Mouse (Mus musculus): Measurements from ENCODE around the gene Rtl10. TPM values are rescaled to one million over a fixed set of nuclear protein-coding genes. Genes with fewer than 3 reads are reported as not detected.
A peak's percentile ranks its signal among the peaks of the same experiment; 100 is the strongest.

Gene Rtl10
- total RNA-seq (2014; fragmentation: Nextera tagmentation): 18.9 and 23.1 TPM in 2 replicates
- total RNA-seq (2017): 7.4 and 9.1 TPM in 2 replicates

- ATAC-seq (replicated peaks; ENCODE audit: low FRiP score, low TSS enrichment, poor library complexity, severe bottlenecking): peak; percentile 83
These were observed at the start of gene Rtl10, which contains the start of gene Gnb1l for GRCm38 (mm10) chr16:18498558-18498990. Rtl10 (plus strand) TSS chr16:18498901. Gnb1l (plus strand) TSS chr16:18498713.

- ATAC-seq (replicated peaks; ENCODE audit: low FRiP score, low TSS enrichment, poor library complexity, severe bottlenecking): no peak
These were observed 49.7 kb upstream of the Rtl10 start for GRCm38 (mm10) chr16:18449005-18449404.

DNA sequence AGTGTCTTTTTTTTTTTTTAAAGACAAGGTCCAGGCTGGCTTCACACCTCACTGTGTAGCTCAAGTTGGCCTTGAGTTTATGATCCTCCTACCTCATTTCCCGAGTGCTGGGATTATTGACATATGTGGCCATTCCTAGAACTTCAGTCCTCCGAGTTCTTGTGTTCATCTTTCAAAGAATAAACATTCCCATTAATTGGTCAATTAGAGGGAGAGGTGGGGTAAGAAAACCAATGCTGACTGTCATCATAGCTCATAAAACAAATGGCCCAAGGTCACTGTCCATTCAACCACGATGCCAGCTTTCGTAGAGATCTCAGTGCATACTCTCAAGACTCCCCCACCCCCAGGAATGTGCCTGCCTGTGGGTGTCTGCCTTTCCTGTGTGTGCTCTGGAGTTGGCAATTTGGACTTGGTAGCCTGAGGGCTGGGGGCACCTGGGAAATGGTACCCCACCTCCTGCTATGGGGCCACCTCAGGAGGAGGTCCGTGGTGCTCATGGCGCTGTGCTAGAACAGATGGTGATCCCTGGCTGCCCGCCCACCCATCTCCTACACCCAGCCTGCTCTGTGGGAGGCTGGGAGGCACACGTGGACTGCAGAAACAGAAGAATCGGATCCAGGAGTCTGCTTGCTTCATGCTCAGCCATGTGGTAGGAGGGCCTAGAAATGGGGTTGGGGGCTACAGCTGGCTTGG is 47.1 kb upstream of the Rtl10 start:
- ATAC-seq (replicated peaks; ENCODE audit: low FRiP score, low TSS enrichment, poor library complexity, severe bottlenecking): no peak

GRCm38 (mm10) chr16:18452361-18452862 is 46.3 kb upstream of the Rtl10 start:
- ATAC-seq (replicated peaks; ENCODE audit: low FRiP score, low TSS enrichment, poor library complexity, severe bottlenecking): no peak

DNA sequence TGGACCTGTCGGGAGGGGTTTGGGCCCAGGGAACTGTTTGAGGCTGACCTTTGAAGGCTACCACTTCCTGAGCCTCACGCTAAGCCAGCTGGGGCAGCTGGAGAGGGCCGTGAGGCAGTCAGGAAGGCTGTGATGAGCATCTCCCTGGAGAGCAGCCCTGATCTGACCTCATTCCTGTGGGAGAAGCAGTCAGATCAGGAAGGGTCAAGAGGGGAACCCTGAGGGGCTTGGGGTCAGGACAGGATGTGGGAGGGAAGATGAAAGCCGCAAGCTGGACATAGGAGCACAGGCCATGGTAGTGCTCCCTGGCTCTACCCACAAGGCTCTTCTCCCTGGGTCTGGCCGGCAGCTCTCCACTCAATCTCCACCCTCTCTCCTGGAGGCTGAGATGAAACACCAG is 44.9 kb upstream of the Rtl10 start:
- no peak for ATAC-seq (replicated peaks; ENCODE audit: low FRiP score, low TSS enrichment, poor library complexity, severe bottlenecking)

DNA sequence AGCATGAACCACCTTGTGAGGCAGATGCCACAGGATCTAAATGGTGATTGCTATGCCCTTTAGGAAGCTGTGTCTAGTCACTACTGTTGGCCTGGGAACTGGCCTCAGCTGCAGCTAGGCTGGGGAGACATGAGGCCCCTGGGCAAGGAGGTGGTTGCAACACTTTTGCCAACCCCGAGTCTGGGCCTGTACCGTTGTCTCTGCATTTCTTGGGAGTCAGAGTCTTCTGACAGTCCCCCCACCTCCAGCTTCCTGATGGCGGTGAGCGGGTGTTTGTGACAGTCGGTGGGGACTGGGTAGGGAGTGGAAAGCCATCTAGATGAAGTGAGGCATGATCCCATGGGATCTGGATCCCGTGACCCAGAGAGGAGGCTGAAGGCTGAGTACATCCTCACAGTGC is 43.3 kb upstream of the Rtl10 start:
- ATAC-seq (replicated peaks; ENCODE audit: low FRiP score, low TSS enrichment, poor library complexity, severe bottlenecking): no peak

DNA sequence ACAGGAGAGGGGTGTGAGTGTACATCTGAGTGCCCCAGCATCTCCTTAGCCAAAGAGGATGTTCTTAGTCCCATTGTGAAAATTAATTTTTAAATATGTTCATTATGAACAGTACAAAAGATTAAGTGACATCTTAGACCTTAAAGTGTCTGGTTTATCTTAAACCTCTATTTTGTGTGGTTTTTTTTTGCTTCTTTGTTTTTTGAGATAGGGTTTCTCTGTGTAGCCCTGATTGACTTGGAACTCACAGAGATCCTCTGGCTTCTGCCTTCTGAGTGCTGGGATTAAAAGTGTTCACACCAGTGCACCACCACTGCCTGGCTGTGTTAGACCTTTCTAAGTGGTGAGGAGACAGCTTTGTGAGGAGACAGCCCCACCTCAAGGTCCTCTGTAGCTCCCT is 40.0 kb upstream of the Rtl10 start:
- no peak for ATAC-seq (replicated peaks; ENCODE audit: low FRiP score, low TSS enrichment, poor library complexity, severe bottlenecking)

DNA sequence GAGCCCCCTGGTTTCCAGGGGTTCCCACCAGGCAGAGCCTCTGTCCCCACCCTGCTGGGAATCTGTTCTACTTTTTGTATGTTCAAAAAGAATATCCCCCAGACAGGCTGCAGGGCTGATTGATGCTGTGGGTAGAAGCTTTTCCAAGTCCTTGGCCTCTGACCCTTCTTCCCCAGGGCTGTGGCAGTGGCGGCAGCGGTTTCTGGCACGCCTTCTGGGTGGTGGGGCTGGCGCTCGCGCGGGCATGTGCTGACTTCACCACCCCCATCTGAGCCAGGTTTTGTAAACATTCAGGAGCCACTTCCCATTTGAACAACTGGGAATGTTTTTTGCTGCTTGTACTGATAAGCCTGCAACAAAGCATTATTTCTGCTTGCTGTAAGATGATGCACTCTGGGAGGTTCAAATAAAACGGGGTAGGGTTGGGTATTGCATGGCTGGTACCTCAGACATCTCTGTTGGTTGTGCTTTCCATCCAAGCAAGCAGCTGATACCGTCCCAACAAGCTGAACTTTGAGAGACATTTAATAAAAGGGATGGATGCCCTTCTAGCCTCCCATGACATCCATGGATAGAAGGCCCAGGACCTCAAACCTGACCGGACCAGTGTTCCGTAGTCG is 39.3 kb upstream of the Rtl10 start:
- peak; percentile 12 for ATAC-seq (replicated peaks; ENCODE audit: low FRiP score, low TSS enrichment, poor library complexity, severe bottlenecking)

DNA sequence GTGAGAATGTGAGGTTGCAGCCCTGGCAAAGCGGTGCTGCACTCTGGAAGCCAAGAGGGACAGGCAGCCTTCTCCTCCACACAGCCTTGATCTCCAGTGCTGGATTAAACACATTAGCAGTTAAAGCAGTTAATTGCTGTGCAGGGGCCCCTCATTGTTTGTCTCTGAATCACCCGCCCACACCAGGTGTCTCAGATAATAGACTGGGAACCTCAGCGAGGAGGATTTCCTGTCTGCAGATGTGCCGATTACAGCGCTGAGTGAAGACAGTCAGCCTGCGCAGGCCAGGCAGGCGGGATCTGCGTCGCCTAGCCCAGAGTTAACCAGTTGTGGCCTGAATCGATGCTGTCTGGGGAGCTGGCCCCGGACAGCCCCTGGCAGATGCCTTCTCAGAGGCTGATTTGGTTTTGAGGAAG is 38.7 kb upstream of the Rtl10 start:
- ATAC-seq (replicated peaks; ENCODE audit: low FRiP score, low TSS enrichment, poor library complexity, severe bottlenecking): peak; percentile 93

DNA sequence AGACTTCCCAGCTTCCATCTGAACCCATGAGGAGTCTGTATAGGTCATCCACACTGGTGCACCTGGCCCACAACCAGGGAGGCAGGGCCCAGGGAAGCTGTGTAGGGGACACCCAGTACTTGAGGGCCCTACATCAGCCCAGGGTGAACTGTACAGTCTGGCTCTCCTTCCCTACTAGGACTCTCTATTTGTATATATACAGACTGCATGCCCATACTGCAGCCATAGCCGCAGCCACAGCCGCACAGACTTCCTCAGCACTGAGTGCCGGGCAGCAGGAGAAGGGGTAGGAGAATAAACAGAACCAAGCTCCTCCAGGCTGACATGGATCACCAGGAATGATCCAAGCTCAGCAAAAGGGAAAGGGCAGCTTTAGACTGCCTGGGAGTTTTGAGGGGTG is 37.9 kb upstream of the Rtl10 start:
- no peak for ATAC-seq (replicated peaks; ENCODE audit: low FRiP score, low TSS enrichment, poor library complexity, severe bottlenecking)

- no peak for ATAC-seq (replicated peaks; ENCODE audit: low FRiP score, low TSS enrichment, poor library complexity, severe bottlenecking)
These were observed 36.7 kb upstream of the Rtl10 start for GRCm38 (mm10) chr16:18462031-18462430.

- ATAC-seq (replicated peaks; ENCODE audit: low FRiP score, low TSS enrichment, poor library complexity, severe bottlenecking): no peak
These were observed 36.1 kb upstream of the Rtl10 start for GRCm38 (mm10) chr16:18462598-18462997.

GRCm38 (mm10) chr16:18464271-18464670 is 34.4 kb upstream of the Rtl10 start:
- ATAC-seq (replicated peaks; ENCODE audit: low FRiP score, low TSS enrichment, poor library complexity, severe bottlenecking): no peak

DNA sequence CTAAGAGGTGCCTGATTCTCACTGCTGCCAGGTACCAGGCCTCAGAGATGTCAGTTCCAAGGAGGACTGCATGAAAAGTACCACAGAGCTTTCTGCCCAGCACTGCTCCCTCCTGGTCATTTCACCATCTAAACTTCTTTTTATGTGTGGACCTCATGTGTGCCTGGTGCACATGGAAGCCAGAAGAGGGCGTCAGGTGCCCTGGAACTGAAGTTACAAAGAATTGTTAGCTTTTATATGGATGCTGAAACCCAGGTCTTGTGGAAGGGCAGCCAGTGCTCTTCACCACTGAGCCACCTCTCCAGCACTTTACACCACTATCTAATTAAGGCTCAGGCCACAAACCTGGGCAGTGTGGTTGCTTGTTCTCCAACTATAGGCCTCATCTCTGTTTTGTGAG is 27.9 kb upstream of the Rtl10 start:
- no peak for ATAC-seq (replicated peaks; ENCODE audit: low FRiP score, low TSS enrichment, poor library complexity, severe bottlenecking)

DNA sequence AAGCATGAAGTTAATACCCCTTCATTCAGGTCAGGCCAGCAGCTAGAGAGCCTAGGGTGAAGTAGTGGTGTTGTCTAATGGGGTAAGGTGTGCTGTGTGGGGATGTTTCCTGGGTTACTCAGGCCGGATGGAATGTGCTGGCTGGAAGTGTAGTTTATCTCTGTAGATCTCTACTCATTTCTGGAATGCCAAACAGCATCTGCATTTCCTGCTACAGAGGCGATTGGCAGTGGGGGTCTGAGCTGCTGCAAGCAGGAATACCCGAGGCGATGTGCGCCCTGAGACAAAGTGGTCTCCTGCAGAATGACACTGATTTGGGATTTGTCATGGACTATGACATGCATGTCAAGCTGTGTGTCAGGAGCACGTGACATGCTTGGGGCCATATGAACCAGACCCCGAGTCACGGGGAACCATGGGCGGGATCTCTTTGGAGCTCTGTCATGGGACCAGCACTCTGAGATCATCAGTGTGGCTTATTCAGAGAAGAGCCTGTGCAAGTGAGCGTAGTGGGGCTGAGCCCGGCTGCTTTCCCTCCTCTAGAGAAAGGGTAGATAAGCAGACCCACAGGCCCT is 27.2 kb upstream of the Rtl10 start:
- no peak for ATAC-seq (replicated peaks; ENCODE audit: low FRiP score, low TSS enrichment, poor library complexity, severe bottlenecking)

DNA sequence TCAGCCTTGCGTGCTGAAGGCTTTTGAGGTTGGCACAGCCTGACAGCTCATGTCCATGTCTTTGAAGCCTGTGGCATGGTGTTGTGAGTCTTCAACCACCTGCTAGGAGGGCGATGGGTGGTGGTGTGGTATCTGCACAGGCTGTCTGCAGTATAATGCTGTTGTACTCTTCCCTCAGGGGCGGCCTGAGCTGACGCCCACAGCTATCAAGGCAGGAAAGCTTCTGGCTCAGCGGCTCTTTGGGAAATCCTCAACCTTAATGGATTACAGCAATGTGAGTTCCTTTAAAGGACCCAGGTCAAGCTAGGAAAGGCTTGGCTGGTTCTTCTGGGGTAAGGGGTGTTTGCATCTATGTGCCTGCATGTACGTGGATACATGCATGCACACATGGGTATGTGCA is 26.7 kb upstream of the Rtl10 start:
- ATAC-seq (replicated peaks; ENCODE audit: low FRiP score, low TSS enrichment, poor library complexity, severe bottlenecking): no peak

- no peak for ATAC-seq (replicated peaks; ENCODE audit: low FRiP score, low TSS enrichment, poor library complexity, severe bottlenecking)
These were observed 26.3 kb upstream of the Rtl10 start for GRCm38 (mm10) chr16:18472416-18472815.

DNA sequence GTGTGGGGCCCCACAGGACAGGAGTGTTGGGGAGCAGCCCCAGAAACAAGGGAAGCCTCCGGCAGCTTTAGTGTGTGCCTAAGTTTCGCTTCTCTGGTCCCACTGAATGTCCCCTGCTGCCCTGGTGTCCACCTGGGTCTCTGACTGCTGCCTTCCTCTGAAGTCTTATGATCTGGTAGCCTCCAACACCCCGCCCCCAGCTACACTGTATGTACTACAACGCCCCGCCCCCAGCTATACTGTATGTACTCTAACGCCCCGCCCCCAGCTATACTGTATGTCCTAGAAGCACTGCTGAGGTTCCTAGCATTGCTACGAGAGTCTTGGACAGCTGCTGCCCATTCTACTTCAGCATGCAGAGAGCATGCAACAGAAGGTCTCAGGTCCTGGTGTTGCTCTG is 25.7 kb upstream of the Rtl10 start:
- no peak for ATAC-seq (replicated peaks; ENCODE audit: low FRiP score, low TSS enrichment, poor library complexity, severe bottlenecking)

DNA sequence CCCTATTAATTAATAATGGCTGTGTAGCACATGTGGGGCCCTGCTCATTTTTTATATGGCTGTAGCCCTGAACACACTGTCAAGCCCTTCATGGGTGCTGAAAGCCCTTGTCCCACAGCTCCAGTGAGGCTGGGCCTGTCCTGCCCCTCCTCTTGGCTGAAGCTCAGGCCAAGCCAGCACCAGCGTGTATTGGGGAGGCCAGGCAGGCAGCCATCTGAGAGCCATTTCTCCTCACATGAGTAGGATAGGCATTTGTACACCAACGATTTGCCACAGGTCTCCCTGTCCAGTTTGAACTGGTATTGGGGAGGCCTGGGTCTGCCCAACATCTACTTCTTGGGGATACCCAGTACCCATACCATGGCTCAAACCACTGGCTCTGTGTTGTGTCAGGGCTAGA is 24.7 kb upstream of the Rtl10 start:
- no peak for ATAC-seq (replicated peaks; ENCODE audit: low FRiP score, low TSS enrichment, poor library complexity, severe bottlenecking)

- ATAC-seq (replicated peaks; ENCODE audit: low FRiP score, low TSS enrichment, poor library complexity, severe bottlenecking): no peak
These were observed 20.7 kb upstream of the Rtl10 start for GRCm38 (mm10) chr16:18477996-18478395.

DNA sequence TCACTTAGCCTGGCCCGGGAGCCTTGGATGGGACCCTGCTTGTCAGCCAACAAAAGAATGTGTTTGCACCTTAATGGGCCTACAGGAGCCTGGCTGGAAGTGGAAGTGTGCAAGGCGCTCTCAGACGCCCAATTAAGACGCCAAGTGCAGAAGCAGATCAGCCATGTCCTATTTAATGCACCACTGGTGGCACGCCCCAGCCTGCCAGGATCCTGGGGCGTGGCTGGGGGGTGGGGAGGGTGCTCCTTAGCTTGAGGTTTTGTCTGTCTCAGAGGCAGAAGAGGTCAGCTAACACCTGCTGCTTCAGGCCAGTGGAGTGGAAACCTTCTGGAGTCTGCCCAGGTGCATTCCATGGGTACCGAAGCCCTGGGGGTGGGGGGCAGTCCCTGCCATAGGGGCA is 19.0 kb upstream of the Rtl10 start:
- ATAC-seq (replicated peaks; ENCODE audit: low FRiP score, low TSS enrichment, poor library complexity, severe bottlenecking): no peak

Data from megakaryocyte-erythroid progenitor cell, adult 5-6 weeks (primary cell).